Mouse (Mus musculus) CH12F3 (cell line): ENCODE results near the gene Foxf1.

Source experiments
- in situ Hi-C: fragments of 300-500 bp; cut with MboI; formaldehyde crosslinking; loops from 2 replicates; pipeline ENCODE4 v1.14.3; 2020; ENCODE audit warnings: low sequenced_read_pairs

Foxf1 gene

DNA sequence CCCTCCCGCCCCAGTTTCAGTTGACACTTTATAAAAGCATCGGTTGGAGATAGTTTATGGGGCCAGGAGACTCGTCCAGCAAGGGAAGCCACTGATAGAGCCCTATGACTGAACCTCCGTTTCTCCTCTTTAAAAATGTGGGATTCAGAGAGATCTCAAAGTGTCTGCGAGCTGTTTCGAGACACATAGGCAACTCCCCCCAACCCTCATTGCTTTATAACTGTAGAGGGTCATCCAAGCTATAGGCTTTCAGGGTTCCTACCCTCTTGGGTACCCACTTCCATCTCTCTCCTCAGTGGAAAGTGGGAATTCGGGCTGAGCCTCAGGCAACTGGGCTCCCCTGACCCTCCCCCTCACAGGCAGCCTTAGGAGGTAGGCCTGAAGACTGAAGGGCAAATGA is 2.8 kb upstream of the Foxf1 start:
- in situ Hi-C loops: loop anchor here (10.0 kb wide), 1 partner anchor 407 kb away; no protein-coding TSS in a partner anchor

DNA sequence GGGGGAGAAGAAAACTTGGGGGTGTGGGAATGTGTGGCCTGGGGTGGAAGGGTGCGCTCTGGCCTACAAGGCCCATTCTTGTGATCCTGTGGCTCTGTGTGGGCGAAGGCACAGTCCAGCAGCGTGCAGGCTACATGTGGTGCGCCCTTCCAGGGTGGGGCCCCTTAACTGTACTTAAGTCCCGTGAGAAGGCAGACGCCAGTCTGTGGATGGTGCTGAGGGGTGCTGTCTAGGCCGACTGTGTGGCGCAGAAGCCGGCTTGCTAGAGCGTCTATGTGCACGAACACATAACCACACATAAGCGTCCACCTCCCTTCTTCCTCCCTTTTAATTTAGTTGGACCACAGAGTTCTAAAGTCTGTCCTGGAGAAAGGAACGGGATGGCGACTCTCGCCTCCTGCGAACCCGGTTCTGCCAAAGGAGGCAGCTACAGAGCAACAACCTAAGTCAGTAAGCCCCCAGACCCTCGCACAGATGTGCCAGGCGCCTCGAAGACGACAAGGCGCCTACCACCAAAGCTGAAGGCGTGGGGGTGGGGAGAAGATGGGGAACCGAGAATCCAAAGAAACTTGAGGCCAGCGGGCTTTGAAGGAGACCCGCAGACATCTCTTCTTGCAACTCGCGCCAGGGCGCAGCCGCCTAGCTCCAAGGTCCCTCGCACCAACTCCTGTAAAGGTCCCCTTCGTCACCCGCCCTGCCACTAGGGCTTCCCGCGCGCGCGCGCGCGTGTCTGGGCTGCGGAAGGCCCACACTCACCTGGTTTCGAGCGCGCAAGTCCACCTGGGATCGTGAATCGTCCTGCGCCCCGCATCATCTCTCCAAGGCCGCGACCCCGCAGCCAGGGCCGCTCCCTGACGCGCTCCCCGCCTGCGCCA is 1.7 kb upstream of the Foxf1 start:
- in situ Hi-C loops: loop anchor here (10.0 kb wide), 1 partner anchor 408 kb away; no protein-coding TSS in a partner anchor

DNA sequence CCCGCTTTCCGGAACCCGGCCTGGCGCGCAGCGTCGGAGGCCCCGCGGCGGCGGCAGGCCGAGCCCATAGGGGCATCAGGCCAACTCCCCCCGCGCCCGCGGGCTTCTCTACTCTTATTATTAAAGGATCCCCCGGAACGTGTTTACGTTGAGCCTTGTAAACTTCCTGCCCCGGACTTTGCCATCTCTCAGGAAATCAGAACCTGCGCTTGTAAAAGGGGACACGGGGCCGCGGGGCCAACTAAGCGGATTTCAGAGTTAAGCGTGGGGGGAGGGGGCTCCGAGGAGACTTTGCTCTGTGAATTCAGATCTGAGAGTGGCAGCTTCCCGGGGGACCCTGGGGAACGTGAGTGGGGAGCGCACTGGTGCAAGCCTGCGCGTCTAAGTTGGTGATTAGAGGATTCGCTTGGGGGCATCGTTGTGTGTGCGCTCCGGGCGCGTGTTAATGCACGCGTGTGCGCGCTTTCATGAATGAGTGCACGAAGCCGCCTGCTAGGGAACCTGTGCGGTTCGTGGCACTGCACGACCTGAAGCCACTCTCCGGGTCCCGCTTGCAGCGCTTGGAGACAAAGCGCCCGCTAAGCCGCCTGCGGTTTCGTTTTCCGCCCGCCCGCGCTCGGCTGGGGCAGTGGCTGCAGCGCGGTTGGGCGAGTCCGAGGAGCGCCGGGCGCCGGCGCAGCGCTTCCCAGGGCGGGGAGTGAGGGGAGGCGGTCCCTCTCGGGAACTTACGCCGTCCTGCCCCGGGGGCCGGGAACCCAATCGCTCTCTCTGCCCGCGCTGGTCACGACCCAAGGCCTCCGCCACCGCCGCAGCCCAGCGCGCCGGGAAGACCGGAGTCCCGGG is 872 bp upstream of the Foxf1 start:
- in situ Hi-C loops: loop anchor here (10.0 kb wide), 1 partner anchor 409 kb away; no protein-coding TSS in a partner anchor

DNA sequence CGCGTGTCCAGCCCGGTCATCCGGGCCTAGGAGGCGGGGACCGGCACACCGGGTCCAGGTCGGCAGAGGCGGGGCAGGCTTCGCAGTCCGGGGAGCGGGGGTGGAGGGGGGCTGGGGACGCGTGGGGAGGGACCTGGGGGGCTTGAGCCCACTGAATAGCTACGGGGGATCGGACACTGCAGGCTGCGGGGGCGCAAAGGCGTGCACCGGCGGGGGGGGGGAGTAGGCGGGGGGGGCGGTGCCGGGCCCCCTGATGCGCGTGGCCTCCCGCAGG is 313 bp upstream of the Foxf1 start:
- in situ Hi-C loops: loop anchor here (10.0 kb wide), 1 partner anchor 409 kb away; no protein-coding TSS in a partner anchor

DNA sequence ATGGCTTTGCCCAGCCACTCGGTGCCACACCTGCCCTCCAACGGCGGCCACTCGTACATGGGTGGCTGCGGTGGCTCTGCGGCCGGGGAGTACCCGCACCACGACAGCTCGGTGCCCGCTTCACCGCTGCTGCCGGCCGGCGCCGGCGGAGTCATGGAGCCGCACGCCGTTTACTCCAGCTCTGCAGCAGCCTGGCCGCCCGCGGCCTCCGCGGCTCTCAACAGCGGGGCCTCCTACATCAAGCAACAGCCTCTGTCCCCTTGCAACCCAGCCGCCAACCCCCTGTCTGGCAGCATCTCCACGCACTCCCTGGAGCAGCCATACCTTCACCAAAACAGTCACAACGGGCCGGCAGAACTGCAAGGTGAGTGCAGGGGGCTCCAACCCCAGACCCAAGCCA is 825 bp downstream of the Foxf1 start:
- in situ Hi-C loops: loop anchor here (10.0 kb wide), 1 partner anchor 410 kb away; no protein-coding TSS in a partner anchor

DNA sequence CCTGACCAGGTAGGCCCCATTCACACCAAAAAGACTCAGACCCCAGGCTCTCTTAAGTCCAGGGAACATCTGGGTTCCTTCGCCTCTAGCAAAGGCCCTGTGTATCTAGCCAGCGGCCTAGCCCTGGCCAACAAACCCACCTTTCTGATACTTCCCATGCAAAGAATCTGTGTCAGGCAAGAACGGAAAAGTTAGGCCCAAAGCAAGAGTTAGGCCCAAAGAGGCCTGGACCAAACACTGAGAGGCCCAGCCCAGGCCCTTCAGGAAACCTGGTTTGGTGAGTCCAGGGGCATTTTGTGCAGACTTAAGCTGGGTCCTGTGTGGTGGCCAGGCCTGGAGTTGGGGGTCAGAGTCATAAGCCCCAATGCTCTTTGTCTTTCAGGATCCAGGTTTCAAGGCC is 1.4 kb downstream of the Foxf1 start:
- in situ Hi-C loops: loop anchor here (10.0 kb wide), 1 partner anchor 411 kb away; no protein-coding TSS in a partner anchor

DNA sequence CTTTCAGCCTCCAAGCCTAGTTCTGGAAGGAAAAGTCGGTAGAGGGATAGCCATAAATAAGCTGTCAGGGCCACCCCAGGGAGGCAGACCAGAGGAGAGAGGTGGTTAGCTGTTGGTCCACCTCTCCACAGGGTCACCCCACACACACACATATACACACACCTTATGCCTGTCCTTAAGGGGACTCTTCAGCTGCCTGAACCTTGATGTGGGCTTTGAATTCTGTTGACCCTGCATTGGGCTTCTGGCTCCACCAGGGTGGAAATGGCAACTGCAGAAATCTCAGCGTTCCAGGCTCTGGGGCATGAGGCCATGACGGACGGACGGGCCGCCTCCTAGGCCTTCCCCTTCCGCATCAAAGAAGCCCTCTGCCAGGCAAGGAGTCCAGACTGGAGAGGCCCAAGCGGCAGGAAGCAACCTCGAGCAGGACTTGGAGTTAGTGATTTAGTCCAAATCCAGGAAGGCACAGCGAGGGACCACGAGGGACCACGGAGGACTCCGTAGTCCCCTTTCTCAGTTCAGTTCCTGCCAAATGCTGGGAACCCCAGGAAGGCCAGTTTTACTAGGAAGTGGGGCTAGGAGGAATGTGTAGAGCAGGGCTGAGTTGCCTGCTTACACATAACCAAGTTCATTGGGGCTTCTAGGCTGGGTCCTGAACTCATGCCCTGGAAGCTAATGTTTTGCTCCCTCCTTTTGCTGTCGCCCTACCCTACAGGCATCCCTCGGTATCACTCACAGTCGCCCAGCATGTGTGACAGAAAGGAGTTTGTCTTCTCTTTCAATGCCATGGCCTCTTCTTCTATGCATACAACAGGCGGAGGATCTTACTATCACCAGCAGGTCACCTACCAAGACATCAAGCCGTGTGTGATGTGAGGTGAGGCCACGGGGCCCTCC is 2.1 kb downstream of the Foxf1 start:
- in situ Hi-C loops: loop anchor here (10.0 kb wide), 1 partner anchor 411 kb away; no protein-coding TSS in a partner anchor

DNA sequence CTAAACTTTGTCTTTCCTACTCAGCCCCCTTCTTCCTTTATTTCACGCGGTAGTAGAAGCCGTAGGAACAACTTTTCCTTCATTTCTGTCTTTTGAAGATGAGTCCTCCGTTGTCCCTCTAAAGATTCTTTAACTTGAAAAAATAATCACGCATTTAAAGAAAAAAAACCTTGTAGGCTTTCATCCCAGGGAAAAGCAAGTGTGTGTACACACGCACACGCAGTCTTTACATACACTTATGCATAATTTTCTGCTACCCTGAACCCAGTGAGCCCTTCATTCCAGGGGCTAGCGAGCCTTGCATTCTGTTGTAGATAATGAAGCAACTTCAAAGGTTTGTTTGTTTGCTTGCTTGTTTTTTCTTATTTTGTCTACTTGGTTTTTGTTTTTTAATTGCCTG is 4.1 kb downstream of the Foxf1 start:
- in situ Hi-C loops: loop anchor here (10.0 kb wide), 1 partner anchor 413 kb away; no protein-coding TSS in a partner anchor

DNA sequence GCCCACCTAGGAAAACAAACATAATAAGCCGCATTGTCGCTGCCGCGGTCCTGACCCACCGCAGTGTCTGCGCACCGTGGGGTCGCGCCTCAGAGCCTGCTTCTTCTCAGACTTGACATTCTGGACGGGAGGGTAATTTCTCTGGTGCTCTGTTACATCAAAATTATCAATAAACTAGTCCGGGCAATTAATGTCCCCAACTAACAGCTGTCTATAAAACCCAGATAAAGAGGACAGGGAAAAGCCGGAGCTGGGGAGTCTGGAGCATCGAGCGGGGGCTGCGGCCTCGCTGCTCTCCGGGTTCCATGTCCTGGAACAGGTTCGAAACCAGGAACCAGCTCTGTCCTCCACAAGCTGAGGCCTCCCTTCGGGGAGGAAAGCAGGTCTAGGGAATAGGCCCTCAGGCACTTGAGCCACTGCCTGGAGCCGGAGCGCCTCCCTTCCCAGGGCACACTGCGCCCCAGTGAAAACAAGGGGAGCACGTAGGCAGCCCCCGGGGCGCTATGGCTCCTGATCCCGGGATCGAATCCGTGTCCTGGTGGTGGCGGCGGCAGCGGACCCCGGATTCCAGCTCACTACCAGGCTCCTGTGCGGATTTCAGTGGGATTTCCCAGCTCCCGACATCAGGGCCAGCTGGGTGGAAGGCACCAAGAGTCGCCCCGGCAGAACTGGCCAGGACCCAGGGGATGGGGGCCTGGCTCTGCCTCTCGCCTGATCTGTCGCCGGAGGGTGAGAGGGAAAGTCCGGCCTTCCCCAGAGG is 4.9 kb downstream of the Foxf1 start:
- in situ Hi-C loops: loop anchor here (10.0 kb wide), 1 partner anchor 414 kb away; no protein-coding TSS in a partner anchor

DNA sequence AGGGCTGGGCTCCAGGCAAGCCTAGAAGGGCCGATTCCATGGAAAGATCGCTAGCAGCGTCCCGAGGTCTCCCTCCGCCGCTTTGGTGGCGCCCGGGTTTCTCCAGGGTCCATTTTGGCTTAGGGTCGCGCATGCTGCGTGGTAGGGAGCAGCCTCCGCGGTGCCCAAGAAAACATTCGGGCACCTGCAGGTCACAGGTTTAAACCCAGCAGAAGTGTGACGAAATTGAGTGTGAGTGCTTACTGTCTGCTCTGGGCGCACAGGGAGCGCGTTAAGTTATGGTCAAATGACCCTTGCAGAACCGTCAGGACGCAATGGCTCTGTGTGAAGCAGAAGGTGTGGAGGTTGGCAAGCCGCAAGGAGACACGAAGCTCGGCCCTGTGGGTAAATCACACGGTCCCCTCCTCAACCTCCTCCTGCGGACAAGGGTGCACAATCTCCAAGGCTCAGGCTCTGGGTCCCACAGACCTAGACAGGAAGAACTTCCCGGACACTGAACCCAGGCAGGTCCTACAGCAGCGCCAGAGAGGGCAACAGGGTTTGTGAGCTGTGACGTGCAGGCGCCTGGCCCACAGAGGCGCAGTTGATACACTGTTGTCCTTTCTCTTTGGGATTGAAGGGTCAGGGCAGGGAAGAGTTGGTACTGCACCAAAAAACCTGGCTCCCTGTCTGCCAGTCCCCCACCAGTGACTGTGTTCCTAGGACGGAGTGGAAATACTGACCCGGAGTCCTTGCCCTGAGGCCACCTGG is 5.6 kb downstream of the Foxf1 start:
- in situ Hi-C loops: loop anchor here (5.0 to 10.0 kb wide), 2 partner anchors 273 to 415 kb away; no protein-coding TSS in a partner anchor

DNA sequence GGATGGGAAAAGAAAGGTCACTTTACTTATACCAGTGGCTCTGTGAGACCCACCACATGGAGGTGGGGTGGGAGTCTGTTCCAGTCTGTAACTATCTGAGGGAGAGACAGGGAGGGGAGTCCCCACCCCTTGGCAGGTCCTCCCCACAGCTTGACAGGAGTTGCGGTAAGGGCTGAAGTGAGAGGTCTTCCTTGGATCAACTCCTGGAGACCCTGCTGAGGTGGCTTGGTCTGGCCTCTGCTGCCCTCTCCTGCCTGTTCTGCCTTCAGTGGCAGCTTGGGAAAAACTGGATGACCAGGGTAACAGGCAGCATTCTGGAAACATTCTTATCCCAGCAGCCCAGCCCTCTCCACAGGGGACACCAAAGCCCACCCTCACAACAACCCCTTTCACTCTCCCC is 6.5 kb downstream of the Foxf1 start:
- in situ Hi-C loops: loop anchor here (5.0 kb wide), 1 partner anchor 273 kb away; no protein-coding TSS in a partner anchor

DNA sequence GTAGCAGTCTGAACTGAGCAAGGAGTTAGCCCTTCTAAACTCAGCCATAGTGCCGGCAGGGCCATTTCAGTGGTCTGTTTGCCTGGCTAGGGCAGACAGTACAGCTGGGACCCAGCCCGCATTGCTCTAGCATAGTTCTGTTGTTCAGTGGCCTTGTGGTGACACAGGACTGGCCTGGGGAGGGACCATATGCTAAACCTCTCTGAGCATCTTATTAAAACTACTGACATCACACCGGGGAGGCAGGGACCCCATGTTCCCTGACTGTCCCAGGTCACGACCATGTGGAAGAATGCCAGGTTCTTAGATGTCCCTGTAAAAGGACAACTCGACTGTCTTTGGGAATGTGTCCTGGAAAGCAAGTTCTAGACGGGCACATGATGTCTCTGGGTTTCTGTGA is 8.0 kb downstream of the Foxf1 start:
- in situ Hi-C loops: loop anchor here (5.0 kb wide), 1 partner anchor 275 kb away; no protein-coding TSS in a partner anchor

DNA sequence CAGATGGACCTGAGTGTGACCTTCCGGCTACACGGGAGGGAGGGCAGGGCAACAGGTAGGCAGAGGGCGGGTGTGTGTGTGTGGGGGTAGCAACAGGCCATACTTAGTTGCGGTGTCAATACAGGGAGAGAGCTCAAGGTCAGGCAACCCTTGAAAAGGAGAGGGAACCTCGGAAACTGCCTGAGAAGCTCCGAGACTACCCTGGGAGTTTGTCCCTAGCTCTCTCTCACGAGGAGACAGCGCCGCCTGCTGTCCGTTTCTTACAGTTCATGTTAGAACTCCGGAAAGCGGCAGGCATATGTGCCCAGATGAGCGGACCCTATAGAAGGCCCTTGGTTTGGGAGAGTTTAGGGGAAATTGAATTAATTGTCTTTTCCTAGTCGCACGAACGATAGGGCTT is 8.4 kb downstream of the Foxf1 start:
- in situ Hi-C loops: loop anchor here (5.0 kb wide), 1 partner anchor 275 kb away; no protein-coding TSS in a partner anchor

DNA sequence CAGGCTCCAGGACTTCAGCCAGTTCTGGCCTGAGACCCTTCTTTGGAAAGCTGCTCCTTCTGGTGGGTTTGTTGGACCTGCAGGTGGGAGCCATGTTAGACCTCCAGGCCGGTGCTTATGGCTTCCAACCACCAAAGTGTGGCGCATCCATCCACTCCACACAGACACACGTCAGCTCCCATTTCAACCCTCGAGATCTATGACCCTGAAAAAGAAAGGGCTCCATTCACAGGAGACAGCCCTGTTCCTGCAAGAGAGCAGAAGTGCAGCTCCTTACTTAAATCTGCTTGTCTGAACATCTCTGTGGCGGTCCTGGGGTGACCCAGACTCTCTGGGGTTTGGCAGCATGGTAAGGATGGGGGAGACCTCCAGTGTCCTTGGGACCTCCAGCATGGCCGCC is 9.3 kb downstream of the Foxf1 start:
- in situ Hi-C loops: loop anchor here (5.0 kb wide), 1 partner anchor 276 kb away; no protein-coding TSS in a partner anchor

DNA sequence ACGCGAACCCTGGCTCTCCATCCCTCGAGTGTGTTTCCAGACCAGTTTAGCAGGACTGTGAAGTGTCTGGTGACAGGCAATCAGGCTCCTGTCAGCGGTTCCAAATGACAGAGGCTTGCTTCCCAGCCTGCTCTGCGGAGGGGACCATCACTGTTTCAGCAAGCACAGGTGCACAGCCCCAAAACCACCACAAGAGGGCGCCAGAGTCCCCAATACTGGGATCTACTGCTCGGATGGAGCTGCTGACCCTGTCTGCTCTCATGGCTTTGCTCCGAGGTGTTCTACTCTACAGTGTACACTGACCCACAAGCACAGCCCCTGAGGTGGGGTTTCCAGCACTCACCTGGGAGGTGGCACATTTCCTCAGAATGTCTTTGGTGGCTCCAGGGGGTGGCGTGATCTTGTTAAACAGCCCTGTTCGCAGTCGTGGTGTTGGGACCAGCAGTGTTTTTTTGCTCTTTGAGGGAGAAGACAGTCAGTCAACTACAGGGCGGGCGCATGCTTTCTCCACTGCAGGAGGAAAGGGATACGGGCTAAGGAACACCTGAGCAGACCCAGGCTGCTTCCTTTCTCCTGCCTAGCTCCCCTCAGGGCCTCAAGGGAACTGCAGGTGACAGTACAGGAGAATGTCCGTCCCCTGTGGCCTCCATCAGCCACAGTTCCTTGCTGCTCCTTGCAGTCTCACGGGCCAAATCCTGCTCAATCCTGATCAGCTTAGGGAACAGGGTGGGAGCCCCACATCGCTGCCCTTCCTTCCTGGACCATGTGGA is 20.0 kb downstream of the Foxf1 start:
- in situ Hi-C loops: loop anchor here (25.0 kb wide), 1 partner anchor 283 kb away; no protein-coding TSS in a partner anchor

DNA sequence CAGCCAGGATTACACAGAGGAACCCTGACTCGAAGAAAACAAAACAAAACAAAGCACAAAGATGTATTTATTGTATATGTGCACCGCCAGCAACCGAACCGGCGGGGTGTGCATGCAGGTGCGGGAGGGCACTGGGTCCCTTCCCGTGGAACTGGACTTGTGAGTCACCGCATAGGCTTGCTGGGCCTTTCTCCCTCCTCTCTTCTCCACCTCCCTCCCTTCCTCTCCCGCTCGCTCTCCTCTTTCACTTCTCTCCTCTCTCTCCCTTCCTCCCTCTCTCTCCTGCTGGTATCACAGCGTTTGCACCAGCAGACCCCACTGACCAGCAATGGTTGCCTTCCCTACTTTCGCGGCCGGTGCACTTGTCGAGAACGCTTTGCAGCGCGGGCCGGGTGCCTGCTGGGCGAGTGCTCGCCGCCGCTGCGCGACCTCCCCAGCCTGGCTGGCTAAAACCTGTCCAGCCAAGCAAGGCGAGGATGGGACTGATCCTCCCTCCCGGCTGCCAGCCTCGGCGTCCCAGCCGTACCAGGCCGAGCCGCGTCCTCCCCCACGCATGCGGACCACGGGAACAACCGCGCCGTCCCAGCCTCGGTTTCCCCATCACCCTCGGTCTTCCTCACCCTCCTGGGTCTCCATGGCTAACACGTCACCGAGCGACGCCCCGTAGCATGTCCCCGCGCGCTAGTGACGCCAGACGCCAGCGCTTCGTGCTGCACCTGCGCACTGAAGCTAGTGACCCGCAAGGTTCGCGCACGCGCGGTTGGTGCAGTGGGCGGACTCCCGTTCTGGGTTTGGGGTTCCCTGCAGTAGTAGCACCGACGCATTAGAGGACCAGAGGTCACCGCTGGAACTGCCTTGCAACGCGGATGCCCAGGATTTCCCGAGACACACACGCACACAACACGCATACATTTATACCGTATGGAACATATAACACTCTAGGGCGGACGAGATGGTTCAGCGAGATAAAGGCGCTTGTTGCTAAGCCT is 23.8 kb downstream of the Foxf1 start, which contains the start of gene Mthfsd:
Mthfsd (minus strand) TSS at position 725 of the 989 bp plus-strand sequence.
- in situ Hi-C loops: loop anchor here (25.0 kb wide), 1 partner anchor 279 kb away; no protein-coding TSS in a partner anchor
